Mouse (Mus musculus) small intestine, adult 2 months (tissue): ENCODE data around the gene Trim47. TPM values are rescaled to one million over a fixed set of nuclear protein-coding genes. Genes with fewer than 3 reads are reported as not detected.

Source experiments
- H3K27ac ChIP-seq: fragments of 200-500 bp; 2 replicates; pipeline ENCODE4 v1.5.1; 2012; ENCODE audit warnings: low read depth, low read length, control low read depth, inconsistent platforms; ENCODE audit not compliant: insufficient read depth
- H3K27me3 ChIP-seq: fragments of 200-500 bp; 2 replicates; pipeline ENCODE4 v1.6.1; 2012; ENCODE audit warnings: mild to moderate bottlenecking, moderate library complexity, low read length, inconsistent platforms; ENCODE audit not compliant: control insufficient read depth, insufficient read depth
- H3K36me3 ChIP-seq: fragments of 200-500 bp; 2 replicates; pipeline ENCODE4 v1.6.1; 2012; ENCODE audit warnings: mild to moderate bottlenecking, low read length, control low read depth, inconsistent platforms; ENCODE audit not compliant: control insufficient read depth, insufficient read depth
- H3K4me1 ChIP-seq: fragments of 200-500 bp; 2 replicates; pipeline ENCODE4 v1.6.1; 2012; ENCODE audit warnings: low read length, inconsistent platforms, mixed read lengths; ENCODE audit not compliant: control insufficient read depth, insufficient read depth, insufficient read length
- H3K4me3 ChIP-seq: fragments of 200-500 bp; 2 replicates; pipeline ENCODE4 v1.5.1; 2012; ENCODE audit warnings: low read depth, mild to moderate bottlenecking, control low read depth, inconsistent platforms, low read length, moderate library complexity
- CTCF ChIP-seq: fragments of 200-500 bp; IDR thresholded peaks from 2 replicates; pipeline ENCODE4 v1.5.1; 2012; ENCODE audit warnings: low read depth, mild to moderate bottlenecking, control low read depth, inconsistent platforms, low read length, moderate library complexity, mixed read lengths; ENCODE audit not compliant: insufficient replicate concordance, insufficient read length; ENCODE audit errors: extremely low read depth
- POLR2A ChIP-seq: fragments of 200-500 bp; IDR thresholded peaks from 2 replicates; pipeline ENCODE4 v1.6.1; 2012; ENCODE audit warnings: low read depth, mild to moderate bottlenecking, control low read depth, inconsistent platforms, low read length, moderate library complexity
- WGBS: fragments of 180-500 bp; shearing (Covaris S2); methylation state at CpG from one replicate; pipeline ENCODE4 v1.1.7; 2018; 5-methylcytosine and 5-hydroxymethylcytosine counted together
- polyA plus RNA-seq: library from polyadenylated mRNA; depleted of rRNA; stranded (reverse); fragments of >200 nt; gene quantifications from 2 replicates; pipeline ENCODE4 v1.2.3, GENCODE M21; 2012

The Trim47 gene
- polyA plus RNA-seq, 1 experiment: 28.5 TPM

GRCm38 (mm10) chr11:116072608-116073007 lies 54.4 kb downstream of the Trim47 start:
- TF ChIP-seq POLR2A: no peak
- no peak for TF ChIP-seq CTCF
- 88% methylated on average over 3 of the region's 3 CpGs for WGBS

GRCm38 (mm10) chr11:116071510-116071909 lies 55.5 kb downstream of the Trim47 start:
- TF ChIP-seq POLR2A (no peak), CTCF (peak; percentile 71; the same call in 1 of the 2 replicates)
- 47% methylated on average over 5 of the region's 5 CpGs for WGBS

More at GRCm38 (mm10) chr11:116072608-116073007, 54.4 kb downstream of the Trim47 start:
- no peaks in the 10 kb centered on the region for H3K27me3 ChIP-seq
- no peak overlapping the region for H3K27ac ChIP-seq
- no peaks in the 10 kb centered on the region for H3K36me3 ChIP-seq
- no peak overlapping the region for H3K4me3 ChIP-seq
- peaks cover 5% of the 10 kb centered on the region; the same call in 1 of the 2 replicates for H3K4me1 ChIP-seq

DNA sequence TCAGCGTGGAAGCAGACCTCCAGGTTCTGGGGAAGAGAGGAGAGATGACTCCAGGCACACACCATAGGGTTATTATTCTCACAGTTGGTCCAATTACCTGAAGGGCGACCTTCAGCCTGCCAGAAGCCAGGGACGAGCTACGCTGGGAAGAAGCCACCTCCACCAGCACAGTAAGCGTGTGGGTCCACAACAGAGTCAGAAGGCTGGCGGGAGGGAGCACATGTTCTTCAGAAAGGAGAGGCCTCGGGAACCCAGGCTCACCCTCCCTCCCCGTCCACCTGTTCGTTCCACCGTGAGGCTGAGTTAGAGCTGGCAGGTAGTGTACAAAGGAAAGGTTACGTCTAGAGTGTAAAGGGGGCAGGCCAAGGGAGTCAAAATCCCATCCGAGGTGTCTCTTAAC lies 61.7 kb downstream of the Trim47 start:
- 81% methylated on average over 12 of the region's 12 CpGs for WGBS
- TF ChIP-seq CTCF (no peak), POLR2A (no peak)
- H3K4me1 ChIP-seq: peaks cover 9% of the 10 kb centered on the region; the same call in 1 of the 2 replicates

More at GRCm38 (mm10) chr11:116071510-116071909, 55.5 kb downstream of the Trim47 start:
- Histone ChIP-seq H3K27ac (no peak overlapping the region), H3K4me3 (no peak overlapping the region), H3K4me1 (no peaks in the 10 kb centered on the region; the same call in 1 of the 2 replicates), H3K27me3 (no peaks in the 10 kb centered on the region), H3K36me3 (no peaks in the 10 kb centered on the region)

DNA sequence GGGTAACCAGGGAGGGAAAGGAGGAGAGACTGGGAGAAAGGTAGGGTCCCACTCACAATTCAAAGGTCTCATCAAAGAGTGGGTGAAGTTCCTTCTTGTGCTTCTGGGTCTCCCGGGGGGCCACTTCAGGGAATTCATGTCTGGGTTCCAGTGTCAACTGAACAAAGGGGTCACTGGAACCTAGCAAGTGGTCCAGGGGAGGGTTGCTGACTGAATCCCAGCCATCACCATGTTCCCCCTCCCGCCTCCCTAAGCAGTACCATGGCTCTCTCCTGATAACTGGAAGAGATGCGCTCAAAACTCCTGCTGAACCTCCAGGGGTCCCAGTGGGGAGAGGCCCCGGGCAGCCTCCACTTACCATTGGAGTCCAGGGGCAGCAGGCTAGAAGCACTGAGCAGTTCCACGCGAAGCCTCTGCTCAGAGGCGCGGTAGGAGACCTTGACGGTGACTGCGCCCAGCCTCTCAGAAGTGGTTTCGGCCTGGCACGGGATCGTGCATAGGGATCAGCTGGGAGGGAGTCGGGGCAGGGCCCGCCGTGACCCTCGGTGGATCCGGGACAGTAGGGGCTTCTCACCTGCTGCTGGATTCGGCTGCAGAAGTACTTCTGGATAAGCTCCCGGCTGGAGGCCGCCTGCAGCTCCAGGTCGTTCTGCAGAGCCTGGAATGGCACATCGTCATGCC lies 62.7 kb downstream of the Trim47 start:
- TF ChIP-seq CTCF: no peak
- no peak for TF ChIP-seq POLR2A
- Histone ChIP-seq H3K4me1 (peaks cover 12% of the 10 kb centered on the region), H3K27me3 (no peaks in the 10 kb centered on the region), H3K27ac (no peak overlapping the region), H3K36me3 (peaks cover 6% of the 10 kb centered on the region; the same call in 1 of the 2 replicates), H3K4me3 (no peak overlapping the region)
- 77% methylated on average over 23 of the region's 23 CpGs for WGBS

More for the DNA sequence above, 61.7 kb downstream of the Trim47 start:
- Histone ChIP-seq H3K4me3 (no peak overlapping the region), H3K36me3 (peaks cover 4% of the 10 kb centered on the region; the same call in 1 of the 2 replicates), H3K27me3 (no peaks in the 10 kb centered on the region), H3K27ac (no peak overlapping the region)

DNA sequence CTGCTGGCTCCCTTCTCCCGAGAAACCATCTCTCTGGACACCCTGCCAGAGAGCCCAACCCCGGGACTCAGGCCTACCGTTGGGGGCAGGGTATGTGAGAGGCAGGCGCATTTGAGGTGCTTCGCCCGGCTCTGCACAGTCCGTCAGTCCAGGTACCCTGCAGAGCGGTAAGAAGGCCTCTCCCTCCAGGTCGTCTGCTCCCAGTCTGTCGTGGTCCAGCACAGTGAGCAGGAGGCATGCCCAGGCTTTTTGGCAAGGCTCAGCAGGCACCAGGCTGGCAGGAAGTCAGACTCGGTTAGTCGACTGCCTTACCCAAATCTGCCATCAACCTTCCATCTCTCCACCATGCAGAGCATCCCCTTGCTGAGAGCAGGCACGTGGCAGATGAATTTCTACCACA lies 63.4 kb downstream of the Trim47 start:
- TF ChIP-seq CTCF (no peak), POLR2A (no peak)
- peaks cover 9% of the 10 kb centered on the region; the same call in 1 of the 2 replicates for H3K36me3 ChIP-seq
- H3K4me3 ChIP-seq: no peak overlapping the region
- no peak overlapping the region for H3K27ac ChIP-seq
- H3K4me1 ChIP-seq: peaks cover 12% of the 10 kb centered on the region
- WGBS: 61% methylated on average over 13 of the region's 13 CpGs
- no peaks in the 10 kb centered on the region for H3K27me3 ChIP-seq

- Histone ChIP-seq H3K27me3 (no peaks in the 10 kb centered on the region), H3K27ac (no peak overlapping the region), H3K36me3 (peaks cover 10% of the 10 kb centered on the region; the same call in 1 of the 2 replicates), H3K4me3 (no peak overlapping the region), H3K4me1 (peaks cover 12% of the 10 kb centered on the region)
- TF ChIP-seq CTCF: no peak
- TF ChIP-seq POLR2A: no peak
- WGBS: 81% methylated on average over 8 of the region's 8 CpGs
Observed at GRCm38 (mm10) chr11:116062521-116062920, 64.5 kb downstream of the Trim47 start.

GRCm38 (mm10) chr11:116061641-116062415 lies 65.2 kb downstream of the Trim47 start:
- Histone ChIP-seq H3K27me3 (no peaks in the 10 kb centered on the region), H3K36me3 (peaks cover 15% of the 10 kb centered on the region; the same call in 1 of the 2 replicates), H3K4me3 (no peak overlapping the region), H3K4me1 (peaks cover 12% of the 10 kb centered on the region), H3K27ac (no peak overlapping the region)
- TF ChIP-seq CTCF (no peak), POLR2A (no peak)
- WGBS: 92% methylated on average over 13 of the region's 13 CpGs
